Mouse (Mus musculus) testis, adult 2 months (tissue): Measurements from ENCODE around the gene Rpl7l1.

Experiments
- CTCF ChIP-seq: fragments of 200-500 bp; IDR thresholded peaks from 2 replicates; pipeline ENCODE4 v1.5.1; 2012; ENCODE audit warnings: low read depth, mild to moderate bottlenecking, inconsistent platforms, low read length, moderate library complexity; ENCODE audit not compliant: control insufficient read depth, insufficient read depth, insufficient replicate concordance
- POLR2A ChIP-seq: fragments of 200-500 bp; IDR thresholded peaks from 2 replicates; pipeline ENCODE4 v1.6.1; 2012; ENCODE audit warnings: low read depth, mild to moderate bottlenecking, inconsistent platforms, low read length, moderate library complexity; ENCODE audit not compliant: control insufficient read depth

DNA sequence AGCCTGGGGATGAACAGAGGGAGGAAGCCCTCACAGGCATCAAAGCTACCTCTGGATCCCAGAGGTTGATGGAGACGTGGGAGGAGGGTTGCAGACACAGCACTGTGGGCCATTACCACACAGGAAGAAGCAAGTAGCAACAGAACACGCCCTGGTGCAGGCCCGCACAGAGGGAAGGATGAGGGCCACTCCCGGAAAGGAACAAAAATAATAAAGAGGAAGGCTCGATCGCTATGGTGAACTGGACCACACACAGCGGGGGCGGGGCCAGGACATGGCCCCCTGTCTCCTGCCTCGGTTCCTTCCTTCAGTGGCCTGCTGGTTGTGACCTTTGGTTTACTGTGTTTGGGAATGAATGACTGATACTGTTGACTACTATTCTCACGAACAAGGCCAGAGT is 17.2 kb upstream of the Rpl7l1 start:
- TF ChIP-seq CTCF: no peak
- TF ChIP-seq POLR2A: no peak
